Mouse (Mus musculus) embryo, embryonic 11 days (tissue): ENCODE data around the gene Inpp5d.
A peak's percentile ranks its signal among the peaks of the same experiment; 100 is the strongest.

ENCODE experiments used
- DNase-seq: peaks from one replicate; pipeline ENCODE4 v3.0.0-alpha.2; 2015

Gene Inpp5d

DNA sequence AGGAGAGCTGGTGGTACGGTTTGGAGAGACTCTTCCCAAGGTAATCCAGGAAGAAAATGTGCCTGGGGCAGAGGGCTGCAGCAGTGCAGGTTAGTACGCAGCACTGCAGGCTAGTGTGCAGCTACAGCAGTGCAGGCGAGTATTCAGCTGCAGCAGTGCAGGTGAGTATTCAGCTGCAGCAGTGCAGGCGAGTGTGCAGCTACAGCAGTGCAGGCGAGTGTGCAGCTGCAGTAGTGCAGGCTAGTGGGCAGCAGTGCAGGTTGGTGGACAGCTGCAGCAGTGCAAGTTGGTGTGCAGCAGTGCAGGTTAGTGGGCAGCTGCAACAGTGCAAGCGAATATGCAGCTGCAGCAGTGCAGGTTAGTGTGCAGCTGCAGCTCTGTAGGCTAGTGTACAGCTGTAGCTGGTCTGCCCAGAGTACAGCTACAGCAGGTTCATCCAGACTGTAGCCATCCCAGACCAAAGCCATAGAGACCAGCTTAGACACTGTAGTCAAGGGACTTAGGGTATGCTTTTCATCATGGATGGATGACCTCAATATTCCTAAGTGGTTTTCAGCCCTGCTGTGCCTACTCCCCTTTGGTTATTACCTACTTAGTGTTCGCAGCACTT lies 89.7 kb downstream of the Inpp5d start:
- DNase-seq = no peak

DNA sequence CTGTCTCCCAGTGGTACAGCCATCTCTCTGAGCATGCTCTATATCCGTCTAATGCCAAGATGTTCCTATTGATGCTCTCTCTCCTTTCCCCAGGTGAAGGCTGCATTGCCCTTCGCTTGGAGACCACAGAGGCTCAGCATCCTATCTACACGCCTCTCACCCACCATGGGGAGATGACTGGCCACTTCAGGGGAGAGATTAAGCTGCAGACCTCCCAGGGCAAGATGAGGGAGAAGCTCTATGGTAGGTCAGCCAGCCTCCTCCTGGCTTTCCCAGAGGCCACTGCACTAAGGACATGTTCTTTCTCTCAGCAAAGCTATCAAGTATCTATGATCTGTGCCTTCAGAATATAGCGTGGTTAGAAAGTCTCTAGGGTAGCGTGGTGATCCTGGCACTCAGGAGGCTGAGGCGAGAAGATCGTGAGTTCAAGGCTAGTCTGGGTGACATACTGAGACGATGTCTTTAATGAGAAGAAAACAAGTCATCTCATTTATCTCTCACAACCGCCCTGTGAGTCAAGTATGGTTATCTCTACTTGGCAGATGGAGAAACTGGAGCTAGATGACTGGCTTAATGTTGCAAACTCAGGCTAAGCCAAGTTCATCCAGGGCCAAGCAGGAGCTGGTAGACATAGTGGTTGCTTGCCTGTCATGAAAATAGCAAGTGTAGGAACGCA lies 92.0 kb downstream of the Inpp5d start:
- DNase-seq = no peak

DNA sequence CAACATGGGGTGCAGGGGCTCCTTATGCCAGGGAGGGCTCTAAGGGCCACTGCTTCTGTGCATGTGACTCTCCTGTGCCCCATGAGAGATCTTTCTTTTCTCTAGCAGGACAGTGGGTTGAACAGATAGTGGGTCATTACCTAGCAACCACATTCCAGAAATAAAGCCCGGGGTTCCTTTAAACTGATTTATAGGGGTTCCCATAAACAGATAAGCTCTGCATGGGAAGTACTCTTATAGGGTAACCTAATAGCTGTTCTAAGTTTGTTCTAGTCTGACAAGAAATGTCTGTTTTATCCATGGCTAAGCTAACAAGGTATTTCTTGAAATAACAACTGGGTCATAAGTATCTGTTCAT lies 92.5 kb downstream of the Inpp5d start:
- no peak for DNase-seq

DNA sequence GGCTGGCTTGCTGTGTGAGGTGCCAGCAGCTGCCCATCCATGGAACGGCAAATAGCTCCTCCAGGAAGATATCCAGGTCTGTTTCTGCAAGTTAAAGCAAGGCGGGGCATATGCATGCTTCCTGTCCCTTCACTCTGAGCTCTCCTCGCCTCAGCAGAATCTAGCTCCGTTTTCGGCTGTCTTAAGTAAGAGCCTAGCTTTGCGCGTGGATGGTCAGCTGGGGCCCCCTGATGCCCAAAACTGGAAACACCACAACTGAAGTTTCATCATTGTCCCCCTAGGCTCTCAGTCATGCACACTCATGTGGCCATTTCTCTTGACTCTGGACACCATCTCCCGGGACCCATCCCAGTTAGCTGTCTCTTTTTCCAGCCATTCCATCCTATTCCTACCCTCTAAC lies 101.3 kb downstream of the Inpp5d start:
- DNase-seq = peak; percentile 70

DNA sequence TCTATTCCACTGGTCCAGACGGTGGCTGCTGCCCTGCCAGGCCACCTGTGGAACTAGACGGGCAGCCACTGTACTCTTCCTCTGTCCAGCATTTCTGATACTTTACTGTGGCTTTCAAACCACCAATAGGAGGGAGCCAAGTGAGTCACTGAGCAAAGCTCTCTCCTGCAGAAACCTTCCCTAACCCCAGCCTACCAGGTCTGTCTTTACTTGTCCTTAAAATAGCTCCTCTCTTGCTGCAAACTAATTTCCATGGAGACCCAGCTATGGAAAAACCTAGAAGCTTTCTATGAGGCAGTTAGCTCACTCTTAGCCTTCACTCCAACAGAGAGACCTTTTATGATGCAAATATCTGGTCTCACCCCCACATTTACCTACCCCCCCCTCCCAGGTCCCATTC lies 102.0 kb downstream of the Inpp5d start:
- no peak for DNase-seq

DNA sequence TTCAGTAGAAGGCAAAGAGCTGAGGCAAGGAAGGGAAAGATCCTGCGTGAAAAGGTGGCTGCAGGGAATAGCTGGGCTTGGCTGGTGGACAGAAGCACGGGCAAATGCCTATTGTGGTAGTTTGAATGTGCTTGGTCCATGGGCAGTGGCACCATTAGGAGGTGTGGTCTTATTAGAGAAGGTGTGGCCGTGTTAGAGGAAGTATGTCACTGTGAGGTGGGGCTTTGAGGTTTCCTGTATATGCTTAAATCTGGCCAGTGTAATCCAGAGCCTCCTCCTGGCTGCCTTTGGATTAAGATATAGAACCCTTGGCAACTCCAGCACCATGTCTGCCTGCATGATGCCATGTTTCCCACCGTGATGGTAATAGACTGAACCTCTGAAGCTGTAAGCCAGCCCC lies 103.2 kb downstream of the Inpp5d start:
- no peak for DNase-seq

DNA sequence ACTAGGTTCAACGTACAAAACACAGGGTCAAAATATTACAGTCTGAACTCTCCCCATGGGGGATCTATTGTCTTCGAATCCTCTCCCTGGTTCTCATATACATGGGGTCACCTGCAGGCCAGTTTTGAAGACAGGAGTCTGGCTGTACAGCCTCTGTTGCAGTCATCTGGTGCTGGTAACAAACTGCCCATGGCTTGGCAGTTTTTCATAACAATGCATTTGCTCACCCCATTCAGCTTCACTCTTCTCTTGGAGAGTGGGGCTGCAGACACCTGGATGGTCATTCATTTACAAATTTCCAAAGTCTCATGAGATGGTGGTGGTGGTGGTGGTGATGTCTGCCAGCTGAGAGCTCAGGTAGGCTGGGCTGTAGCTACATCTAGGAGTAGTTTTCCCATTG lies 109.0 kb downstream of the Inpp5d start:
- no peak for DNase-seq

DNA sequence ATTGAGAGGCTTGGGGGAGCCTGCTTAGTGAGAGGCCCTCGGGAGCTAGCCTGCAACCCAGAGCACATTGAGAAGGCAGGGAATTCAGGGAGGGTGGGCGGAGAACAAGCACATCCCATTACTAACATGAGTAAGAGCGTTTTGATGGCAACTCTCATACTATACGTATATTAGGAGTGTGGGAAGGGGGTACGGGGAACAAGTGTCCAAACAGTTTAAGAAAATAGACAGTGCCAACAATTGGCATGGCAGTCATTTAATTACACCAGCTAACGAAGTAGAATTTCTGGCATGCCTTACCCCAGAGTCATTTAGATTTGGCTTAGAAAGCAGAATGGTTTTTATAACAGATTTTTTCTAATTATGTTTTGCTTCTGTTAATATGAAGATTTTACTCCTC lies 109.7 kb downstream of the Inpp5d start:
- no peak for DNase-seq

DNA sequence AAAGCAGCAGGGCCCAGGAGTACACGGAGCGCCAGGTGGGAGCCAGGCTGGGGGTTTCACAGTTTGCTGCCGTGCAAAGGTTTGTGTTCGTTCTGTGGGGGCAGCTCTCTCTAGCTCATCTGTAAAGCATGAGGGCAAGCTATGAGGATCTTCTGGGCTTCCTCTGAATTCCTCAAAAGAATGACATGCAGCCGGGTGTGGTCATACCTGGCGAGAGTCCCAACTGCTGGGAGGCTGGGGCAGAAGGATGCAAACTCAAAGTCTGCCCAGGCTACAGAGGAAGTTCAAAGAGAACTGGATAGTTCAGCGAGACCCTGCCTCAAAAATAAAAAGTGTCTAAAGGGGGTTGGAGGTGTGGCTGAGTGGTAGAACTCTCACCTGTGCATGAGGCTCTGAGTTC lies 110.2 kb downstream of the Inpp5d start:
- DNase-seq = no peak

DNA sequence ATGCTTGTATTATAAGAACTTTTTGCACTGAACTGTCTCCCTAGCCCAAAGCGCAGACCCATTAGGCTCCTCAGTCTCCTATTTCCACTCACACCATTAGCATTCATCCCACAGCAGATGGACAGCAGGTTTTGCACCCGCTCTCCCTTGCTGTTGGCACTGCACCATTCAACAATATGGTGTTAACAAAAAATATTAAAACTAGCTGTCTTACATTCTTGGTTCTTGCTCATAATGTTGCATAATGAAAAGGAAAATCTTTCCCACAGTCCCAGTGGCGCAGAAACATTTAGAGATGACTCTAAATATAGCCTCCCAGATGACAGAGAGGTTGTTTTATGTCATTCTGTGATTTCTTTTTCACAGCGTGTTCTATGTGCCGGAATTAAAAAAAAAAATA lies 113.1 kb downstream of the Inpp5d start:
- DNase-seq = no peak

DNA sequence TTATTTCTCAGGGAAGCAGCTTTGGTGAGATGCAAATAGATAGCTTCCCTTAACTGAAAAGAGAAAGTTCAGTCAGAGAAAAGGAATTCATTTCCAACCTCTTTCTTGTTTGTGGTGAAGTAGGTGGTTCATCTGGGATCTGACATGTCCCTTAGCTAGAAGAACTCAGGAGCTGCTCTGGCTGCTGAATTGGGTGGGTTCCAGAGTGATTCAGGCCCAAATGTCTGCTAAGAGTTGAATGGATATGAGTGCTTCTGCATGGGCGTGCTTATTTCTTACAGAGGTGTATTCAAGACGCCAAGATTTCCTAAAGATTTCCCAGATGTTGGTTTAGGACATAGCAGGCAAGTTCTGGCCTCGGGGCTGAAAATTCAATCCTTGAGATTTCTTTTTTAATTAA lies 114.0 kb downstream of the Inpp5d start:
- DNase-seq = no peak

DNA sequence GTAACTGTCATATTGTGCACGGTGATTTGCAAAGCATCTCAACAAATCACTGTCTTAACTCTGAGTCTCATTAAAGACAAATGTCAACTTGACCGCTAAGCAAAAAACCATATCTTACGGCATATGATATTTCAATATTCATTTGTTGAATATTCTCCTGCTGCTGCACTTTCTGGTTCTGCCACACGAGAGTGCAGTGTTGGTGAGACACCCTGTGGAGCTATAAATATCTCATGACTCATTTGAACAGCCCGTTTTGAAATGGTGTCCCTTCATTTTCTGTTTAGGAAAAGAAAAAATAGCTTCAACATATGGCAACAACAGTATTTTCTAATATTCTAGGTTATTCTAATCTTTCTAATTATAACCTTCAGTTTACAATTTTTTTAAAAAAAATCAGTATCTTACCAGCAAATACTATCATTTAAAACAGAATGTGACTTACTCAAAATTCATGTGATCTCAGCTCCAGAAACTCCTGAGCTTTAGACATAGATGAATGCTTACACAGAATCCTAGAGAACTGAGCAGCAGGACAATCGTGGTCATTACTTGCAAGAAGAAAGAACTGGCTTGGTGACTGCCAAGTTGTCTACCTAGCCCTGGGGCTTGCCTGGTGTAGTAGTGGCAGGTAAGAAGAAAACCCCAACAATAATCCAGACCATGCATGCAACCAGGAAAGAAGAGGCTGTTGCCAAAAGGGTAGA lies 120.6 kb downstream of the Inpp5d start:
- no peak for DNase-seq

DNA sequence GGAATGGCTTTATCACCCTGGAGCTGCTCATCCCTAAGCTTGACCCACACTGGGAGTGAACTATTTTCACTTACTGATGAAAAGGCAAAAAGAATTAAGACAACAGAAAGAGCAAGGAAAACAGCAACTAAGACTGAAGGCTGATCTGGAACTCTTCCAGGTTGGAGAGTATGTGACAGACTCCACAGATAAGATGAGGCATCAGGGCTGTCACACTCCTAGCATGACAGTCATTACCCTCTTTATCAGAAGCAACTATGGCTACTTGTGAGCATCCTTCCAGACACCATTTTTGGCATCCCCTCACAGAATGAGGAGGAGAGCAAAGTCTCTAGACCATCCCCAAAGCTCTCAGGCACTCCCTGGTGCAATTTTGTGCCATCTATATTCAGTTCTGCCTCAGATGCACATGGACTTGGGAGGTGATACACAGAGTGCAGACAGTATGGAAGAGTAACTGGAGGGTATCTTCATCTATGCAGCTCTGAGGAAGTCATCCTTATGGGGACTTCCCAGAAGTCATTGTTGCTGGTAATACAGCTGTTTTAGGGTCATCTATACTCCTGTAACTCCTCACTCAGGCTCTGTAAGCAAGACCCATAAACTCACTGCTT lies 129.4 kb downstream of the Inpp5d start:
- no peak for DNase-seq

DNA sequence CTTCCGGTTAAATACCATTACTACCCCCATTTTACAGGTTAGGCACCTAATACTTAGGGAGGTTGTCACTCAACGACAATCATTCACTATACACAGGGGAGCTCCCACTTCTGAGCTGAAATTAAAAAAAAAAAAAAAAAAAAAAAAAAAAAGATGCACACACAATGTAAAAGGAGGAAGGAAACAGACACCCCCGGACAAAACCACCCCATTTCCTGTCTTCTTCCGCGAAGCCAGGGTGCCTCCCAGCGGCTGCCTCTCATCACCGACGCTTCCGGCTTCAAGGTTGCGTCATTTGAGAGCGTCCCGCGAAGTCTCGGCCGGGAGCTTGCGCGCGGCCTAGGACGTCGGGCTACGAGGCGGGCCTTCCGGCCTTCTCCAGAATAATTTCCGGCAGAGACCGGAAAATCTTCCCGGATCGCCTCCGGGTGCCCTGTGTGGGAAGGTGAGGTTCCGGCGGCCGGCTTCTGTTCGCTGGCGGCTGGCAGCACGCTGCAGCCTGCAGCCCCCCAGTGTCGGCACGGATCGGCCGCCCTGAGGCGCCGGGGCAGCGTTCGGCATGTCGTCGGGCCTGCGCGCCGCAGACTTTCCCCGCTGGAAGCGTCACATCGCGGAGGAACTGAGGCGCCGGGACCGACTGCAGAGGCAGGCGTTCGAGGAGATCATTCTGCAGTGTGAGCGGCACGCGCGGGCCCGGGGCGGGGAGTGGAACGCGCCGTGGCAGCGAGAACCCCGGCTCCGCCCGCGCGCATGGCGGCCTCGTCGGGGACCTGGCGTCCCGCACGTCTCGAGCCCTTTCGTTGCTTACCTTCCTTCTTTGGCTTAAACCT lies 135.7 kb downstream of the Inpp5d start, which contains the start of gene Atg16l1:
Gene Atg16l1 (plus strand): TSS at position 230 of the 830 bp plus-strand sequence.
- DNase-seq = peak; percentile 98

DNA sequence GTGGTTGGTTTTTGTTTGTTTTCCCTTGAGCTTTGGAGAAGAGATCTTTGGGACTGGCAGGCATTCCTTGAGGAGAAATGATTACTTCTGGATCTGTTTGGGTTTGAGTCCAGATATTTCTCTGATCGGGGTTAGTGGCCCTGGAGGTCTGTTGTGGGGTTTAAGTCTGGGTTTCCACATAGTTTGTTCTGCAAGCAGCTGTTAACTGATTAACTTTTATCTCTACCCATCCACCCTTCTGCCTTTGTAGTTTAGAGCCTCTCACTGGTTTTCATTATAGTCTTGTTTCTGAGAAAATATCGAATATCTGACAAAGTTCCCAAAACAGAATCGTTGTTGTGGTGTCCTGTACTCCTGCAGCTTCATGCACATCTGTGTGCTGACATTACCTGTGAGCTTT lies 143.7 kb downstream of the Inpp5d start:
- no peak for DNase-seq

DNA sequence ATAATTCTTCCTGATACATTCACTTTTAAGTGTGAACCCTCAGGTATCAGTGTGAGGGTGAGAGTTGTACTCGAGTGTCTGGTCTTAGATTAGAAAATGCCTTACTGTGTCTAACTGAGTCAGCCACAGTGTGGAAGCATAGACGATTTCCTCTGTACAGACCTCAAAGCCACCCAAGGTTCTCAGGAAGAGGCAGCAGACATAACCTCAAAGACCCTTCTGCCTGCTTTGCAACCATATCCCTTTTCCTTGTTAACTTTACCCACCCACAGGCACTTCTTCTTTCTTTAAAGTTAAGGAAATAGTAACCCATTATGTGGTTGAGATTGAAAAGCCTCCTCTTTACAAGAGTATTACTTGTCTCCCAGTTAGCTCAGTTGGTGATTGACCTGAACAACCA lies 145.6 kb downstream of the Inpp5d start:
- DNase-seq = no peak

DNA sequence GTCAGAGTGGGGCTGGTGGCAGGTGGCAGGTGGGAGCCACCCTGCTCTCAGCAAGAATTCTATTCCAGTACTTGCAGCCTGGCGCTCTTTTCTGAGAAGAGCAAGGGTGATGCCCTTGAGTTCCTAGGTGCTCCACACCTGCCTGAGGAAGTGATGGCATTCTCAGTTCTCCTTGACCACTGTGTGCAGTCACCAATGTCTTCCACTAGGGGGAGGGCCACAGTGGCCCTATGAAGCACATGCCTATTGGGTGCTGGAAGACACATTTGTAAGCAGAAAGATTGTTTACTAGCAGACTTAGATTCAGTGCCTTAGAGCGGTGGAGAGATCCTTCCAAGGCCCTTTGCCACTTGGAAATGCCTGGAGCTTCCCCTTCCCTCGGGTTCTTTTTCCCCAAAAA lies 146.1 kb downstream of the Inpp5d start:
- DNase-seq = no peak

DNA sequence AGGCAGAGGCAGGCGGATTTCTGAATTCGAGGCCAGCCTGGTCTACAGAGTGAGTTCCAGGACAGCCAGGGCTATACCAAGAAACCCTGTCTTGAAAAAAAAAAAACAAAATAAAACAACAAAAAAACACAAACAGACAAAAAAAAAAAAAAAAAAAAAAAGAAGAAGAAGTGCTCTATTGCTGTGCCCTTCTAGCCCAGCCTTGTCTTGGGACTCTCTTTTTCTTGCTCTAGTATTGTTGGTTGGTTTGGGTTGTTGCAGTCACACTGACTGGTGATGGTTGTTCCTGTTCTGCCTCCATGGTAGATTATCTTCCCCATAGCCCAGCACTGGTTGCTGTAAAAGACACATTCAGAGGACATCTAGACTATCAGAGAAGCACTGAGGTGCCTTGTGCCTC lies 149.2 kb downstream of the Inpp5d start:
- DNase-seq = no peak
